Mouse (Mus musculus) thymus, postnatal 36 days (tissue): ENCODE measurements around the gene Rbm6.

Experiments used
- DNase-seq, 2 experiments: peaks; one replicate each; pipeline ENCODE4 v3.0.0; 2022; ENCODE audit warnings: mixed read lengths in 2 of 2

The Rbm6 gene

DNA sequence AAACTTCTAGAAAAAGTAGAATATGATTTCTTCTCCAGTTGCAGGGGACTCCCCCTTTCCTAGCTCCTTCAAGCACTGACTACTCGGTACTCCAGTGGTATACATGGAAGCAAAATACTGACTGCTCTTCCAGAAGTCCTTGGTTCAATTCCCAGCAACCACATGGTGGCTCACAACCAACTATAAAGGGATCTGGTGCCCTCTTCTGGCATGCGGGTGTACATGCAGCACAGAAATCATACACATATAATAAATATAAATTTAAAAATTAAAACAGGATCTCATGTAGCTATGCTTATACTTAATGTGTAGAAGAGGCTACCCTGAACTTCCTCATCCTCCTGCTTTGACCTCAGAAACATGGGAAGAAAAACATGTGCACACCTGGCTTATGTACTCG lies 126.4 kb downstream of the Rbm6 start:
- DNase-seq = no peak

DNA sequence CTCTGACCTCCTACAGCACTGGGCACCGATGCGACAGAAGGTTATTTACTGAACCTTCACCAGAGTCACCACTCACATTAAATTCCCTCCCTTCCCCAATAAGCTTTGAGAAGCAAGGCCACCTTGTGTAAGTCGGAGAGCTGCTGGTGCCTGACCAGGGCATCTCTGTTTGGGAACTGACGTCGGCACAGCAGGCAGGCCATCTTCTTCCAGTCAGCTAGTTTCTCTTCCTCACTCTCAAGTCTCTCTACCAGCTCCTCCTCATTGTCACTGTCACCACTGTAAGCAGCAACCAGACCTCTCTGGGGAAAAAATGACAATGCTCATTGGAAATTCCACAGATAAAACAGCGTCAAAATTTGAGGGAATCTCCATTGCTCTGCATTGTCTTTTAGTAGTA lies 129.0 kb downstream of the Rbm6 start:
- DNase-seq = no peak

DNA sequence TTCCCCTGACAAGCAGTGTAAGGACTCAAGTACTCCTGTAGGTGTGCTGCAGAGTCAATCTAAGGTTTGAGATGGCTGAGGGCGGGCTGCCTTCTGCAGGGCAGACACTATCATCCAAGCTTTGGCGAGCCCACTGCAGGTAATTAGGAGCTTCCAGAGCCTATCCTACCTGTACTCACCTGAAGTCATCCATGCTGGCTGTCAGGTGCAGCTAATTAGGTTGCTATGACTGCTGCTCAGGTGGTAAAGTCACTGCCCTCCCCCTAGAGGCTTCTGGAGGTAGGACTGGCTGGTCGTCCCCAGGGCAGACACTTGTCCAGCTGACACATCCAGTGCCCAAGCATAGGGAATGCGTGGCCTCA lies 134.2 kb downstream of the Rbm6 start:
- peak; percentile 51 to 54 for DNase-seq

DNA sequence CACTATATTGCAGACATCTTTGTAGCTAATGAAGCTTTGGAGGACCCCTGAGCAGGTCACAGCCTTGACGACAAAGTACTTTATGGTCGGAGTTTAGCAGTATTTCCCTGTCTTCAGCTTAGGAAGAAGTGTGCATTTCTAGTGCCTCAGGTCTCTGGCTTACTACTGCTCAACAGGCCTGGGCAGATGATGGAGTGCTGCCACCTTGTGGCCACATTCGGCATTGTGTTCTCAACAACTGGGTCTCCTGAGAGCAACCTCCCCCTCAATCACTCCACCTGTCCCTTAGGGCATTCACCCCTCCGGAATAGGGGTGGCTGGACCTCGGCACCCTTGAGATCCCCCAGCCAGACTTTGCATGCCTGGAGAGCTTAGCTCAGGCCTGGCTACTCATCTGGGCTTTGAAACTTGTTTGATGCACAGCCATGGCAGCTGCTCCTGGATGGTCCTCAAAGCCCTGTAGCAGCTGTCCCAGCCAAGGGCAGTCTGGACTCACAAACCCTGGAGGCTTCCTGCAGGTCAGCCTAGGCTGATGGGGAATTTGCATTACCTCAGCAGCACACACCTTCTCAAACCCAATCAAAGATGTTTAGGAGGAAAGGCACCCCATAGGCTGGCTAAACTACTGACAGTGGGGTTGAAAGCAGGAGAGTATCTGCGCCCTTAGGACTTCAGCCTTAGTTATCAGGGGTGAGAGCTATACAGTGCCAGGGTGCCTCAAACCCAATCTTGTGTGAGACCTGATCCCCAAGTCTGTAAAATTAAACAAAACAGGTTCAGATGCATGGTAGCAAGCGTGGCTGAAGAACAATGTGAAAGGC lies 134.8 kb downstream of the Rbm6 start:
- DNase-seq = peak; percentile 87 to 89

DNA sequence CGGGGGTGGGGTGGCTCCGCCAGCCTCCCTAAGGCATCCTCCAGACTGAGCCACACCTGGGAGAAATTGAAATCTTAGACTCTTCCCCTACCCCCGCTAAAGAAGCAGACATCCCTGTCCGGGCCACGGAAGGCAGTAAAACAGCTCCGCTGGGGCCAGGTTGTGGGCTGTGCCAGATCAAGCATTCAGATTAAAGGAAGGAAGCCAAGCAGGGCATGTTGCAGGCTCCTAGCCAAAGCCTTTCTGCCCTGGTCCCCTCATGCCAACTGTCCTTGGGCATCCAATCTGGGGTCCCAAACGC lies 136.9 kb downstream of the Rbm6 start:
- DNase-seq = peak; percentile 58 to 69

DNA sequence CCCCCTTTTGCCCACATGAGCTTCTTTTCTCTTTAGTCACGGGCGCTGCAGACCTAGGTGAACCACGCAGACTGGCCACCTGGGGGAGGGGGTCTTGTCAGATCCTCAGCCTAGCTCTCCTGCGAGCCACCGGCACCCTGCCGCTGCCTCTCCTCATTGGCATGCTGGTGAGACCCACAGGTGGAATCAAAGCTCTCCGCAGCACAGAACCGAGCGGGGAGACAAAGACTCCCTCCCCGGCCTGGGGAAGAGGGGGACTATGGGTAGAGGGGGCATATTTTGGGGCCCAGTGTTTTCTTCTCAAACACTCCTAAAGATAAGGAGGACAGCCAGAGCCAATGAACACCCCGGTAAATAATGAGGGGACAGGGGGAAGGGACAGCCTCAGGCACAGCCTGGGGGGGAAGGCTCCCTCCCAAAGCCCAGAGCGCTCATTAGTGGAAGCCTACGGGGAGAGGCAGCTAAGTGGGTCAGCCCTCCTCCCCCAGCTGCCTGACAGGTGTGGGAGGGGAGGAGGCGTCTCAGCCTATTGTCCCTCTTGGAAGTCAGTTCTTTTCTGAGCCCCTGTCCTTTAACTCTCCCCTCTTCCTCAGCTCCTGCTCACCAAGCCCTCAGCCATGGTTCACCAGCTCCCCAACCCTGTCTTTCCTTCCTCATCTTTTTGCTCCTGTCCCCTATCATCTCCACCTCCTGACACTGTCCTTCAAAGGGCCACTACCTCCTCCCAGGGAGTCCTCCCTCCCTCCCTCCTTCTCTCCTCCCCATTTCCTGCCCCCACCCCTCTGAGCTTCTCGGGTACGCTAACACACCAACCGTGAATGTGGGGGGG lies 137.5 kb downstream of the Rbm6 start:
- peak; percentile 64 to 75 for DNase-seq

DNA sequence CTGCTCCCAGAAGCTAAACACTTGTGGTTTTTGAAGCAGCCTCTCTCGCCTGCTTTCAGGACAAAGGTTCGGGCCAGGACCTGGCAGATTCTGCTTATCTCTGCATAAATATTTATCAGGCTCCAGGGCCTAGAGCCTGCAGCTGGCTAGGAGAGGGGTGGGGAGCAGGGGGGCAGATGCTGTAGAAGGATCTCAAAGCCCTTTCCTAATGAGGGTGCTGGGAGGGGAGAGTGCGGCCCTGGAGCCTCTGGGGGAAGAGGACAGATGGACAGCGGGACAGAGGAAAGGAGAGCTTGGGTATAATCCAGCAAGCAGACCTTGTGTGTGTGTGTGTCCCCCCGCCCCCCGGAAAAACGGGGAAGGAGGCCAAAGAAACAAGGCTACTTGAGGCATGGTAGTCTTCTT lies 138.5 kb downstream of the Rbm6 start:
- DNase-seq = no peak

DNA sequence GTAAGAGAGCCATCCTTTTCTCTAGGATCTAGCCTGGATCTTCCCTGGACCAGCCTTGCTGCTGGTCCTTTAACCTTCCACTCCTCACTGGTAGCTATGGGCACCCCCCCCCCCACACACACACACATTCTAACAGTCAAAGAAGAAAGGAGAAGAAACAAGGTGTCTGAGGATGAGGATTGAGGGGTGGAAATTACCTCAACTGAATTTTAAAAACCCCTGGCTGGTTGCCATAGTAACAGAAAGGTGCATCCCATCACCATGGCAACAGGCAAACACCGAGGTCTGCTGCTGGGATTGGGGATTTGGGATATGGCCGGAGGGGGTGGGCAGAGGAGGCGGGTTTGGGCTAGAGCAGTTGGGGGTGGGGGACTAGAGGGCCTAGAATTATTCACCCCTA lies 143.3 kb downstream of the Rbm6 start:
- DNase-seq = no peak

DNA sequence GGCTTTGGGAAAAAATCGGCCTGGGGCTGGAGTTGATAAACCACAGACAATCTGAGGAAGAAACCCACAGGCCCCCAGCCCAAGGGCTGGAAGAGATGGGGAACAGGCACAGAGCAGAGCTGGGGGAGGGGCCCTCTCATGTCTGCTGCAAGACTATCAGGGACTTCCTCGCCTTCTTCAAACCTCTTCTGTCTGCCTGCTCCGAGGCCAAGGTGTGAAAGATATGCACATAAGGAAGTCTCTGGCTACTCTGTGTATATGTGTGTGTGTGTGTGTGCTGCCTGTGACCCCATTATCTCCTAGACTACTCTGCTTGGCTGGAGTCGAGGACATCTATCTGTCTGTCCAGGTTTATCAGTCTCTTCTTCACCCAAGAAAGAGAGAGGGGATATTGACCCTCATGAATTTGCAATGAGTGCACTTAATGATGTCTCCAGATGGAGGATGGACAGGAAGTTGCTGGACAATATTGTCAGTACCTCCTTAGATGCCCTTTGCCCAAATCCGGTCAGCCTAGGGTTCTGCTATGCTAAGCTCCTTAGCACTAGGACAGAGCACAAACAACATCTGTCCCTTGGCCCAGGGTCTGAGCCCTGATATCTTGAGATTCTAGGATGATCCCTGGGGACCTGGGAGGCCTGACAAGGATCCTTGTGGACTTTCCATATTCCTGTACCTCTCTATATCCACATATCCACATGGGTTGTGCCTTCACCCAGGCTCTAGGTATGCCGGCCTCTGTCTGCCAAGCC lies 143.9 kb downstream of the Rbm6 start:
- DNase-seq = no peak

DNA sequence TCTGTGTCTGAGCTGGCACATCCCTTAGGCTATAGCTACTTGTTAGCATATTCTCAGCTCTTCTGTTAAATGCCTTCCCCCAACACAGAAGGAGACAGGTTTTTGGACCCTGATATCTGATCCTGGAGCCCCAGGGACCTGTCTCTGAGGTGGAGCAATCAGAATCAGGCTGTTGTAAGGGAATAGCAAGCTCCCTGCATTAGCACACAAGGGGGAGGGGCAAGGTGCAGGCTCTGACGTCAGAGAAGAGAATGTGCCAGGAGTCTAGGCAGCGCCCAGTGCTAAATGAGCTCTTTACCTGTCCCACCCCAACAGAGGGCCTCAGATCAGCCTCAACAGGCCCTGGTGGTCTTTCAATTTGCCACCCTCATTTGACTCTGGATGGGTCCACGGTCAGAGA lies 146.0 kb downstream of the Rbm6 start:
- no peak for DNase-seq

DNA sequence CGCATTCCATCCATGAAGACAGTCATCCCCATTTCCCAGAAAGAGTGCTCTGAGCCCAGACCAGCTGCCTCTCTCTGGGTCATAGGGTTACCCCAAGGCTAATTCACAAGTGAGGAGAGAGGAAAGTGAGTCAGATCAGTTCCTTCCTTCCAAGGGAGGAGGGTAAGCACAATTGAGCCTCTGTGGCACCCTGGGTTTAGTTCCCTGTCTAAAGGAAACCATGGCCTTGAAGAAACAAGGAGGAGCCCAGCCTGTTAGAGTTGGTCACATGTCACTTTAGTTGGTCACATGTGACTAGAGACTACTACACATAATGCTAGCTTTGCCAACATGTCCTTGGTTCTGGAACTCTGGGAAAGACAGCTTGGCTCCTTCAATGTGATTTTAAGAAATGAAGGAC lies 148.2 kb downstream of the Rbm6 start:
- DNase-seq = no peak

DNA sequence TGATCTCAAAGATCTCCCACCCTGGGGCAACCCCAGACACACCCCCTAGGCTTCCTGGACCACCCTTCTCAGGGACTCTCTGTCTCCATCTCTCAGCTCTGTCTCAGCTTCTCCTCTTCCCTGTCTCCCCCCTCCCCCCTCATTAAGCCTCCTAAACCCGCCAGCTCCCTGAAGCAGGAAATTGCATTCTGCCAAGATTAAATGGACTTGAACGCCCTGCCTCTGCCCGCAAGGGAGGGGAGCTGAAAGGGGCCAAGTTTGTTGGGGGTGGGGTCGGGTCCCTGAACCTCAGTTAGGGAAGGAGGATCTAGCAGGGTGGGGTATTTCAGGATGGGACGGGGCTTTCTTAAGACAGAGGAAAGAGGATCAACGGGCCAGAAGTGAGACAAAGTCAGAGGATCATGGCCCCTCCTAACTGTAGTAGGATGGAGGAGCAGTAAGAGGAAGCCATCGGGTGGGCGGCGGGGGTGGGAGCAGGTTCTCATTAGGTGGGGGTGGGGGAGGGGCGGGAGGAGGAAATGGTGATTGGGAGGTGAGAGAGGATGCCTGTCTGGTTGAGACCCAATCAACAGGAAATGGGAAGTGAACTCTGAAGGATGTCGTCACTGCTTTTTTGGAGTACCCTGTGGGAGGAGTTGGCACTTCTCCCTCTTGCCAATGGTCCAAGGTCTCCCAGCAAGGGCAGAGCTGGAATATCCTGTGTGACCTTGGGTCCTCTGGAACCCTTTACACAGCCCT lies 149.1 kb downstream of the Rbm6 start:
- DNase-seq = peak in 1 of 2 experiments; percentile 29
